Mouse (Mus musculus) gastrocnemius, postnatal 4 days (tissue): Measurements from ENCODE around the gene Anks3. TPM values are rescaled to one million over a fixed set of nuclear protein-coding genes. Genes with fewer than 3 reads are reported as not detected.

Experiments
- DNase-seq, 2 experiments: peaks; one replicate each; pipeline ENCODE4 v3.0.0; 2021 to 2022; ENCODE audit warnings: low spot score in 2 of 2, mixed read lengths in 2 of 2
- total RNA-seq, 2 experiments: library from RNA; stranded (reverse); gene quantifications; 2 replicates each; pipeline ENCODE4 v1.2.3; 2021

Gene Anks3
- total RNA-seq, 2 experiments from 2014 or later = 25.9 to 27.9 TPM

DNA sequence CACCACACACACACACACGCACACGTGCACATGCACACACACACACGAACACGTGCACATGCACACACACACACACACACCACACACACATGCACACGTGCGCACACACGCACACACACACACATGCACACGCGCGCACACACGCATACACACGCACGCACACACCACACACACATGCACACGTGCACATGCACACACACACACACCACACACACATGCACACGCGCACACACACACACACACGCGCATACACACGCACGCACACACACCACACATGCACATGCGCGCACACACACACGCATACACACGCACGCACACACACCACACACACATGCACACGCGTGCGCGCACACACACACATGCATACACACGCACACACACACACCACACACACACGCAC is 28.6 kb downstream of the Anks3 start:
- no peak for DNase-seq

DNA sequence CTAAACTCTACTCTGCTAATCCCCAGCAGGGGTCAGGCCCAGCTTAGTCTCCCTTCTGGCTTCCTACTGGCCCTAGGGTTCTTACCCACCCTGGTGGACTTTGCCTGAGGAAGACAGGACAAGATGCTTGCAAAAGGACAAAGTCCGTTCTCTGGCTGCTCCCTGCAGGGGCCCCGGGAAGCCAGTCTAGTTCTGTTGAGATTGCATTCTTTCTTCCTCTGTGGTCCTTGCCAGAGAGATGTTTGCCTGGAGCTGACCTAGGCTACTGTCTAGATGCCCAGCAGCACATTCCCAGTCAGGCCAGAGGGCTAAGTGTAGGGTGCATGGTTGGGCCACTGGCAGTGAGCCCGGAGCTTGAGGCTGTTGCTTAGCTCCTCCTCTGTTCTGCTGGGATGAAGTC is 31.6 kb downstream of the Anks3 start:
- DNase-seq = no peak

DNA sequence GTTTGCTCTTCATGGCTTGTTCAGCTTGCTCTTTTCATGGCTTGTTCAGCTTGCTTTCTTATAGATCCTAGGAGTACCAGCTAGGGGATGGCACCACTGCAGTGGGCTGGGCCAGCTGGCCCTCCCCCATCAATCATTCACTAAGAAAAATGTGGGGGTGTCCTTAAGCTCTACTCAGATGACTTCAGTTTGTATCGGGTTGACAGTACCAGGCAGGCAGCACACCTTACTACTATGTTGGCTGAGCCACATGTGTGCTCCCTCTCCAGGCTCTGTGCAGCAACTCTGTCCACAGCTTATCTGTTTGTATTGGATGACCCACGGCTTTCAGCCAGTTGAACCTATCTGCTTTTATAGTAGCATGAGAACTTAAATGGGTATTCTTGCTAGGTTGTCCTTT is 35.5 kb downstream of the Anks3 start:
- DNase-seq = no peak

DNA sequence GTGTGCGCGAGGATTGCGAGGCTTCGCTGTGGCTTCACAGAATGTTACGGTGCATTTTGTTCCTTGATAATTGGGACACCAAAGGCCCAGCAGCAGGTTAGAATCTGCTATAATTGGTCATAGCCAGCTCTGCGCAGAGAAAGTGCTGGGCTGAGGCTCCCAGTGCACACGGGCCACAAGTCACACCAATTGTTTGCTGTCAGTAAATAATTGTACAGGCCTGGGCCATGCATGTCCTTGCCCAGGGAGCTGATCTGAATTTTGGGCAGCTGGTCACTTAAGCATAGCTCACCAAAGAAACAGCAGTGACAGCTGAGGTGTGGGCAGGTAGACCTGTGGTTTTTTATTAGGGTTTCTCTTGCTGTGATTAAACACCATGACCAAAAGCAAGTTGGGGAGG is 36.0 kb downstream of the Anks3 start:
- no peak for DNase-seq

DNA sequence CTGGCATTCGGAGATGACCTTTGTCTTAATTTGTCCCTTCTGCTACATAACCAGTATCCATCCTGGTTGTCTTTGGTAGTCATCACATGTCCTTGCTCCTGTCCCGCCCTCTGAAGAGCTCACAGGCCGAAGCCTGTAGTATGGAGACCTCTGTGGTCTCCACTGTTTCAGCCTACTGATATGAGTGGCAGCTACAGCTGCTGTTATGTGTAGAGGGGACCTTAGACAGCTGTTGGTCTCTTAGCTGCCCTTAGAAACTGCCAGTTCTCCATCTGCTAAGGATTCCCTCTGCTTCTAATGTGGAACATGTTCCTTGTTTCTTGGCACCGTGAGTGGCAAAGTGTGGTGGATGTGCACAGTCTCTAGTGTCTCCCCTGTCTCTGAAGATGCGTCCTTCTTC is 40.0 kb downstream of the Anks3 start:
- no peak for DNase-seq

DNA sequence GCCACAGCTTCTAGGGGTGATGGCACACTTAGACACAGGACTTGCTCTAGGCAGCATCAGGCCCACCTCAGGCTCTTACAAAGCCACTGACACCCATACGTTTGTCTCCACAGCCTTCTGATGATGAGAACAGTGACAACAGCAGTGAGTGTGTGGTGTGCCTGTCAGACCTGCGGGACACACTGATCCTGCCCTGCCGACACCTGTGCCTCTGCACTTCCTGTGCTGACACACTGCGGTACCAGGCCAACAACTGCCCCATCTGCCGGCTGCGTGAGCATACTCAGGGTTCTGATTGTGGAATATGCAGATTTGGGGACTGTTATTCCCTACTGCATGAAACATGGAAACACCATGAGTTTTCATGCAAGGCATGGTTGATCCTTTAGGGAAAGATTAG is 41.5 kb downstream of the Anks3 start:
- no peak for DNase-seq

DNA sequence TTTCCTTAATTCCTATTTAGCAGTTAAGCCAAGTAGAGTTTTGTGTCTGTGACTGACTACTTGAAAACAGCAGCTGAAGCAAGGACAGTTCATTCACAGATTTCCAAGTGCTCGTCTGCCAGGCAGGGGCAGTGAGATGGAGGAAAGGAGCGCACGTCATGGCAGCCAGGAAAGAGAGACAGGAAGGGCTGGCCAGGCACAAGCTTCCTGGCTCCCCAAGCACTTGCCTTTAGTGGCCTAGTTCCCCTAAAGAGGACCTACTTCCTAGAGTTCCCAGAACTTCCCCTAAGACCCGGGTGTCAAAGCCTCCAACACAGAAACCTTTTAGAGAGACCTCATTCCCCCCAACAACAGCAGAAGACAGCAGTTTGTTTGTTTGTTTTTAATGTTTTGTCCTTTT is 43.4 kb downstream of the Anks3 start:
- no peak for DNase-seq

DNA sequence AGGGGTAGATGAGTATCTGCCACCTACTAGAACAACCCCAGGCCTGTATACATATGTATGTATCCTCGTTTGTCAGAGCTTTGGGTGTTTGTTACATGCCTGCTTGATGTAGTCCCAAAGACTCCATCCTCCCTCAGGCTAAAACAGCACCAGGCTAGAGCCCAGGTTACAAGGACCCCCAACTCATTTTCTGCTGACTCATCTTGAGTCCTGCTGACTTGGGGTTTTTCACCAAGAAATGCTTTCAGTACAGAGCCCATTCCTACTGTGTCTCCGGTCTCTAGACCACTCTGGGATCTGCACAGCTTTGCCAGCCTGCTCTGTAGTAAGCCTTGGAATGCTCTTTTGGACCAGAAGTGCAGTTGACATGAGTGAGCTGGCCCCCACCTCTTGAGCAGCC is 47.4 kb downstream of the Anks3 start:
- DNase-seq = no peak

DNA sequence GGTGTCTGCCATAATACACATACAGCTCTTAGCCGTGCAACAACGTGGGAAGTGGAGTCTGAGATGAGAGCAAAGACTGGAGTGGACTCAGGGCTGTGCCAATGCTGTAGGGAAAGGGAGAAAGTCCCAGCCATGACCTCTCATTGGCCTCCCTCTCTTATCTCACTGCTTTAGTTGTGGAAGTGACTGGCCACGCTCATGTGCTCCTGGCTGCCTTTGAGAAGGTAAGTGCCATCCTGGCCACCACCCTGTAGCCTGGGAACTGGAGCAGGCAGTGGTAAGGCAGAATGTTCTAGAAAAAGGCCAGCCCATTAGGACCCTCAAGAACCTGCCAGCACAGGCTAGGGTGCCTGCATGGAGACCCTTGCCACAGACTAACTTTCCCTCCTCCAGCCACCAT is 48.1 kb downstream of the Anks3 start:
- no peak for DNase-seq

DNA sequence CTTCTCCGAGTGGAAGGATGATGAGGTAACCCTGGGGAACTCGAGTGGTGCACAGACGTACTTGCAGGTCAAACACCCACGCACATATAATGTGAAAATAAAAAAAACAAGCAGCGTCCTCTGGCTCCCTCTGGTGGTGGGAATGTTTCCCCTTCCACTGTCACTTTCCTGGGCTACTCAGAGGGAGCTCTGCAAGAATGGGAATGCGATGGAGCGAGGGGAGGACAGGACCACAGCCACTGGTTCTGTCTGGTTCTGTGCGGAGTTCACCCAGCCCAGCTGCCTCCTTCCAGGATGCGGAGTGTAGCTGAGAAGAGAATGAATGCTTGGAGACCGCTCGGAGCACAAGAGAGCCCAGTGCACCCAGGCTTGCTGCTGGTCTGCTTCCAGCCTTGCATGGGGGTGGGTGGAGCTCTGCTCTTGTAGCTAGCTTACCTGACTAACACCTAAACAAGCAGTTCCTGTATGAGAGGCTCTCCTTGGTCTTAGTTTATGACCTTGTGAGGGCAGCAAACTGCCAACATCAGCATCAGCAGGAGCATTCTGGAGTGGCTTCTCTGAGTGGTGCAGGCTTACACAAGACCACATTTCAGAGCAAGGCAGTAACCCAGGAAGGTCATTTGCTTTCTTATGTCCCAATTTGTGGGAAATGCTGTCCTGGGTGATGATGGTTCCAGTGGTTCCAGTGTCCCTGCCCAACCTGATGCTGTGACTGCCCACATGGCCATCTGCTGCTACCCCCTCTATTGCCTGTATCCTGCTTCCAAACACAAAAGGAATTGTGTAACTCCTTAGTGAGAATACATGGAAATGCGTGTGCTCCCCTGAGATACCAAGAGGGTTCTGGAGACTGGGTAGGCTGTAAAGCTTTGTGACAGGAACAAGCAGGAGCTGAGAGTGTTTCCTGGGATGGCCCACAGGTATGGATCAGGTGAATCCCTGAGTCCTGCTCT is 49.9 kb downstream of the Anks3 start:
- DNase-seq = peak; percentile 62 to 82

DNA sequence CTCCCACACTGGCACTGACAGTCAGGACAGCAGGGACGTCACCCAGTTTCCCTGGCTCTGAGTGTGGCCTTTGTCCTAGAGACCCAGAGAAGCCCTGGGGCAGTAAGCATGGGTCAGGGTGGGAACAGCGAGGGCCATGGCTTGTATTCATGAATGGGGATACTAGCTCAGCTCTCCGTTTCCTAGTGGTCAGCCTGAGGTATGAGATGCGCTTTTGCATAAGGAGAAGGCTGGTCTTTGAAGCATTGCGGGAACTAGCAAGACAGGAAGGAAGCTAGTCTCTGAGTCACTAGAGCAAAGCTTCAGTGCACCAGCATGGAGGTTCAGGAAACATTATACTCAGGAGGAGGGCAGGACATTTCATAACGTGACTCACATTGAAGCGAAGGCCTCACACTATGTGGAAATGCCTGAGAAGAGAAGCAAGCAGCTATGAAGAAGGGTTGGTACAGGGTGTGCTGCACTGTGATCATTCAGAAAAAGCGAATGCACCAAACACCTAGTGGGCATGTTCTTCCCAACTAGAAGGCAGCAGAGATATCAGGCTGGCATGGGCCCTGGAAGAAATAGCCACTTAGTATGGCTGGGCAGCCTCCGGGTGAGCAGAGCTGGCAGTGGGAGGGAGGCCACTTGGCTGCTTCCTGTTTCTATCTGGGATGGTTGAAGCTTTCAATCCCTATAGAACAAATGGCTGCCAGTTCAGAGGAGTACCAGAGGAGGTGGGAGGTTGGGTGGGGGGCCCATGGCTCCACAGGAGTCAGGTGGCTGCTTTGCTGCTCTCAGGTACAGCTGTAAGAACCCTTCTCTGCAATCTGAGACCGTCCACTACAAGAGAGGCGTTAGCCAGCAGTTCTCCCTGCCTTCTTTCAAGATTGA is 50.9 kb downstream of the Anks3 start:
- no peak for DNase-seq

DNA sequence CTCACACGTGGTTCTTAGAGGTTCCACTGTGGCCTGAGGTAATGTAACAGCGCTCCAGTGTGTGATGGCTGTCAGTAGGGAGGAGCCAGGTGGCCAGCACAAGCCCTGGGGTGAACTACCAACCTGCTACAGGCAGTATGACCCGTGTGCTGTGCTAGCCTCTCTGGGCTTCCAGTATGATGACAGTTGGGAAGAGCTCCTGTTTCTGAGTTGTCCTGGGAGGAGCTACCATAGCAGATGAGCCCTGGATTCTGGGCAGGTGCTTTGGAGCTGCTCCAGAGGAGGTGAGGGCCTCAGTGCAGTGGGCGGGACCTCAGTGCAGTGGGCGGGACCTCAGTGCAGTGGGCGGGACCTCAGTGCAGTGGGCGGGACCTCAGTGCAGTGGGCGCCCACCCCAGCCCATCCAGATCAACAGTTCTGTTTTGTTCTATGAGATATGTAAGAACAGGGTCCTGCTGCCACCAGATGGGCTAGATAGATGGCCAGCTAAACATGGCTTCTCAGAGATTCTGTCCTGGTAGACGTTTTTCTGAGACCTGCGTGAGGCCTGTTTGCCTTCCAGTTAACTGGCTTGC is 51.8 kb downstream of the Anks3 start:
- no peak for DNase-seq

DNA sequence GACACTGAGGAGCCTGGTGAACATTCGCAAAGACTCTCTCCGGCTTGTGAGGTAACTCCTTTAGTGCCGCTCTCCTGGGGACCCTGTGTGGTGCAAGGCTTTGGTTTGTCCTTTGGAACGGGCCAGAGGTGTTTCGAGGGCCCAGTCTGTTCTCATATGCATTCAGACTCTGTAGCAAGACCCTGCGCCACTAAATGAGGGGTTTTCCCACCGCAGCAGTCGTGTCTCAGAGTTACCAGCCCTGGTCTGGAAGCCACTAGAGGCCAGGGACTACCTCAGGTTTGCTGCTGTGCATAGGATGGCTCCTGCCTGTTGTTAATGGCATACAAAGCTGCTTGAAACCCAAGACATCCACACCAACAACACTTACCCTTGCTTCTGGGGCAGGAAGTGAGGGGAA is 53.2 kb downstream of the Anks3 start:
- DNase-seq = no peak

DNA sequence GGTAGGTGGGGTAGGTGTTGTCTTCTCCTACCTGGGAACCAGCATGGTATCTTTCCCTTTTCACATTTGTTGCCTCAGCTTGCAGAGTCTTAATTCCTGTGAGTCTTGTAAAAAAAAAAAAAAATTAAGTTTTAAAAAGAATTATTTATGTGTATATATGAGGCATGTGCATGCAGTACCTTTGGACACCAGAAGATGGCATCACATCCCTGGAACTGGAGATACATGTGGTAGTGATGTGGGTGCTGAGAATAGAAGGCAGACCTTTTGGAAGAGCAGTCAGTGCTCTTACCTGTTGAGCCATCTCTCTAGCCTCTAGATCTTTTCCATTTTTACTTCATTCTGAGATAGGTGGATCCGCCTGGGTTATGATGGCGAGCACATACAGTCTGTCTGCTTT is 54.3 kb downstream of the Anks3 start:
- DNase-seq = no peak

DNA sequence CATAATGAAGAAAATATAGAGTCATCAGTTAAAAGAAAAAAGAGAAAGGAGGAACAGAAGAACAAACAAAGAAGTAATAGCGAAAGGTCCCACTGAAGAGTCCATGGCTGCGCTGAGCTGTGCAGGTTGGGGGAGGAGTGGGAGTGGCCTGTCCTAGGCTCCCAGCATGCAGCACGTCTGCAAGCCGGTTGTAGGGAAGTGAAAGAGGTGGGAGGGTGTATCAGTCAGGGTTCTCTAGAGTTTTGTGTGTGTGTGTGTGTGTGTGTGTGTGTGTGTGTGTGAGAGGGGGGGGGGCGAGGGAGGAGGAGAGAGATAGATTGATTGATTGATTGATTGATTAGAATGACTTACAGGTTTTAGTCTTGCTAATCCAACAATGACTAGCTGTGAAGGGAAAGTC is 56.0 kb downstream of the Anks3 start:
- no peak for DNase-seq

DNA sequence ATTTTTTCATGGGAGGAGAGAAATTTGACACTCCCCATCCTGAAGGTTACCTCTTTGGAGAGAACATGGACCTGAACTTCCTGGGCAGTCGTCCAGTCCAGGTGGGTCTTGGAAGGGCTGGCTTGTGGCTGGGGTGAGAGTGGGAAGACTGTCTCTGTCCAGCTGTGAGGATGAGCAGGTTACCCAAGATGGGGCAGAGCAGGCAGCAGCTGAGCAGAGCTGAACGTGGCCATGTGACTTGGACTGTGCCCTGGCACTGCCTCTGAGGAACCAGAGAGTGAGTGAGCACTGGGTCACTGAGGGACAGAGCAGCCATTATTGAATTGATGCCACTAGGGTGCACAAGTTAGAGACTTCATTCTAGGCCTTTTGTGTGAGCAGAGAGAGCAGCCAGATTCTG is 56.6 kb downstream of the Anks3 start:
- no peak for DNase-seq

DNA sequence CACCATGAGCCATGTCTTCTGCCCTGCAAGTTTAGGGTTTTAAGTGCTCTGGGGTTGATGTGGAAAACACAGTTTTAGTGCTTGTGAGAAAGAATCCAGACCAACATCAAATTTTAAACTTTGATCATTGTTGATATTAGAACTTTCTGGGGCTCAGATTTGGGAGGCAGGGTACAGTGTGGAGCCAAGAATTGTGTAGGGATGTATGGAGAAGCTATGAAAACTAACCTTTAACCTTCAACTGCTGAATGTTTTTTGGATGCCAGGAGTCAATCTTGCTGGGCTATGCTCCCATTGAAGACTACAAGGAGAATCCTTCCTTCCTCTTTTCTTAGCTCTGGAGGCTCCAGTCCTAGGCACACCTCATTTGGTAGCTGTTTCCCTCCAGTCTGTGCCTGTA is 57.4 kb downstream of the Anks3 start:
- no peak for DNase-seq

DNA sequence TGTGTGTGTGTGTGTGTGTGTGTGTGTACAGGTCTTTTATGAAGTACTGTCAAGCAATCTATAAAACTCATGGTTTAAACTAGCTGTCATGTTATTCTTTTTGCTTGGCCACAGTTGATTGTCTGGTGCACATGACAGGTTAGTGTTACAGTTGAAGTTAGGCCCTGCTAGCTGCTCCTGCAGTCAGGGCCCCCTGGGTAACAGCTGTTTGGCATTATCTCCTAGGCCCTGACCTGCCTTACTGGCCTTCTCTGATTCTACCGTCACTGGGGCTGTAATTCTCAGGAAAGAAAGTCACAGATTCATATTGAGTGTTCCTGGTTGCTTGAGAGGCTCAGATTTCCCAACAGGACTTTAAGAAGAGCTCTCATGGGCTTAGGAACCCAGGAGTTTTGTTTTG is 58.4 kb downstream of the Anks3 start:
- DNase-seq = no peak

DNA sequence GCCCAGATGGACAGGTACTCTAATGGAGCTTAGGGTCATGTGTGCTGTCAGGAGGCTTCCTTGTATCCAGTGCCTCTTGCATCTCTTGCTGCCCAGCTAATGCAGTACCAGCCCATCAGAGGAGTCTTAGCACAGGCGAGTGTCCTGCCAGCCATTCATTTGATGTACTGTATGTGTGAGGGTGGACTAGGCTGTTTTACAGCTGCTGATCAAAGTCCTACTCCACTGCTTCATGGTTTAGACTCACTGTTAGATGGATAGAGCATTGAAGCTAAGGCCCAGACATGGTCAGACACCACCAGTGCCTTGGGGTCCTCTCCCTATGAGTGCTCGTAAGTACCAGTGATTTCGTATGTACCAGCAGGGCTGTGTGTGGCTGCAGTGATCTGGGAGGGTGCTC is 59.1 kb downstream of the Anks3 start:
- no peak for DNase-seq

DNA sequence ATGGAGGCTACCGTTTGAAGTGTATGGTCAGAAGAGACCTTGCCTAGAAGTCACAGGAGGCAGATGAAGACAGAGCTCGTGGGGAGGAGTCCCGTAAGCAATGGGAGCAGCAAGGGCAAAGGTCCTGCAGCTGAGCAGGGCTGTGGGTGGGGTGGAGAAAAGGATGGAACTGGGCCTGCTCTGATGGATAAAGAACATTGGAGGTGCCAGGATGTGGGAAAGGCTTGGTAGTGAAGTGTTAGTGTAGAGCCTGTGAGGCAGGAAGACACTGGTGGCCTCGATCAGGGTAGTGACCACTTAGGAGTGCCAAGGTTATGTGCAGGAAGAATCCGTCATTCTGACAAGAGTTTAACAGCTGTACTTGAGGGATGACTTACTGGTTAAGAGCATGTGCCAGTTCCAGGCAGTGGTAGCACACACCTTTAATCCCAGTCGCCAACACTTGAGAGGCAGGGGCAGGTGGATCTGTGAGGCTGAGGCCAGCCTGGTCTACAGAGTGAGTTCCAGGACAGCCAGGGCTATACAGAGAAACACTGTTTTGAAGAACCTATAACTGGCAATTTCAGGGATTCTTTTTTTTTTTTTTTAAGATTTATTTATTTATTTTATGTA is 60.4 kb downstream of the Anks3 start:
- no peak for DNase-seq

DNA sequence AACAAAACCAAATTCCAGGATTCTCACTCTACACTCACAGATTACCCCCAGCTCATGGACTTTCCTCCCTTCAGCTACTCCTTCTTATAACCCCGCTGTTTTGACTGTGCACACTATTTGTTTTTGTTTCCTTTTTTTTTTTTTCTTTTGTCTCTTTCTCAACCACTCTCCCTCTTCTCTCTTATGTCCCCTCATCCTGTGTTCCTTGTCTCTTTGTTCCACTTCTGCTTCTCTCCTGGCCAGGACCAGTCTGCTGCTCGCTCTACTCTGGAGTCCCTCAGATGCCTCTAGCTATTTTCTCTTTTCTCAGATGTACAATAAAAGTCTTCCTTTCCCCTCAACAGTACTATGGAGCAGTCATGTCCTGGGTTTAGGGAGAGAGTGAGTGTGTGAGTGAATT is 61.6 kb downstream of the Anks3 start:
- DNase-seq = no peak

DNA sequence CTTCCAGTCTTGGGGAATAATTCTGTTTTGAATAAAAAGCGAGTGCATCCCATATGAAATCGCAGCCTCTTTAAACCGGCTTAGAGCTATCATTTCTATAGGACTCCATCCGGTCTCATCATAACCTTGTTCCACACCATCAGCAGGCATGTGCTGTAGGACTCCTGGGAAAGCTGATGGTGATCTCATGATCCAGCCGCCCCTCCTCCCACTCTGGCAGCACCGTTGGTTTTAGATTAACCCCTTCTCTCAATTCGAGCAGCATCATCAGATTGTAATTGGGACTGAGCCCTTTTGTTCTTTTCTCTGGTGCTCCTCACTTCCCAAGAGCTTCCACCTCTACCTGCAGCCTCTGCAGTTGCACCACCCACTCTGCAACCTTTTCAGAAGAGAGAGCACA is 62.8 kb downstream of the Anks3 start:
- no peak for DNase-seq
